Mouse (Mus musculus): ENCODE data around the gene Krtap3-3.
"Not testable (repeated sequence)": the region's sequence is repeated elsewhere in the genome, so short reads cannot be mapped to it uniquely, and the experiment has no call there.

Krtap3-3 gene

GRCm38 (mm10) chr11:99550765-99551164 lies at the start of gene Krtap3-3:
Gene Krtap3-3, minus strand, starts transcription at chr11:99550865.
- DNase-seq (ENCODE audit: low spot score): no peak

GRCm38 (mm10) chr11:99597742-99598141 lies 47.1 kb upstream of the Krtap3-3 start, which contains the start of gene Krtap9-3:
Gene Krtap9-3, minus strand, starts transcription at chr11:99598105.
- not testable (repeated sequence) for DNase-seq (ENCODE audit: low spot score)

DNA sequence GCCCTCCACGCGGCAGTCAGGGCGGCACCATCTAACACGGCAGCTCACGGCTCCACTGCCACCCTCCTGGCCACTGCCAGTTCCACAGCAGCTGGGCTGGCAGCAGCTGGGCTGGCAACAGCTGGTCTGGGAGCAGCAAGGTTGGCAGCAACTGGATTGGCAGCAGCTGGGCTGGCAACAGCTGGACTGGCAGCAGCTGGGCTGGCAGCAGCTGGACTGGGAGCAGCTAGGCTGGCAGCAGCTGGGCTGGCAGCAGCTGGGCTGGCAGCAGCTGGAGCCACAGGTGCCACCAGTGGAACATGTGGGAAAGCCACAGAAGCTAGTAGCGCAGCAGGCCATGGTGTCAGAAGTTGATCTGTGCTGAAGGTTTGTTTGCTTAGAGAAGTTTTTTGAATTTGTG lies 40.3 kb upstream of the Krtap3-3 start, which contains the start of gene Krtap1-3:
Gene Krtap1-3 (minus strand): TSS at position 359 of the 400 bp plus-strand sequence.
- DNase-seq (ENCODE audit: low spot score): no peak

DNA sequence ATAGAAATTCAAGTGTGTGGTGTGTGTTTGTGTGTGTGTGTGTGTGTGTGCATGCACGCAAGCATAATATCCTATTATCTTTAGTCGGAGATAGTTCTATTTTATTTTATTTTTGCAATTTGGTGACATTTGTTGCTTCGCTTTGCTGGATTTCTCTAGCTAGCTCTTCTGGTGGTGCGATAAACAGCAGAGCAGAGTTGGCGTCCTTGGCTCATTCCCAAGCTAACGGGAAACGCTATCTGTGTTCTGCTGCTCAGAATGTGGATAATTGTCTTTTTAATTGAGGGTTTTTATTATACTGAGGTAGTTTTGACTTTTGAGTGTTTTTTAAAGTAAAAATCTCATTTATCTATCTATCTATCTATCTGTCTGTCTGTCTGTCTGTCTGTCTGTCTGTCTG lies 34.4 kb upstream of the Krtap3-3 start:
- no peak for DNase-seq (ENCODE audit: low spot score)

DNA sequence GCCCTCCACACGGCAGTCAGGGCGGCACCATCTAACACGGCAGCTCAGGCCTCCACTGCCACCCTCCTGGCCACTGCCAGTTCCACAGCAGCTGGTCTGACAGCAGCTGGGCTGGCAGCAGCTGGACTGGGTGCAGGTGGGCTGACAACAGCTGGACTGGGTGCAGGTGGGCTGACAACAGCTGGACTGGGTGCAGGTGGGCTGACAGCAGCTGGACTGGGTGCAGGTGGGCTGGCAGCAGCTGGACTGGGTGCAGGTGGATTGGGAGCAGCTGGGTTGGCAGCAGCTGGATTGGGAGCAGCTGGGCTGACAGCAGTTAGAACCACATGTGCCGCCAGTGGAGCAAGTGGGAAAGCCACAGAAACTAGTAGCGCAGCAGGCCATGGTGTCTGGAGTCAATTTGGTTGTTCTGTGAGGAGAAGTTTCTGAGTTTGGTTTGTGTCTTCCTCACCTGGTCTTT lies 32.6 kb upstream of the Krtap3-3 start, which contains the start of gene Krtap1-4:
Gene Krtap1-4 (minus strand): TSS at position 410 of the 460 bp plus-strand sequence.
- DNase-seq (ENCODE audit: low spot score): no peak

- no peak for DNase-seq (ENCODE audit: low spot score)
Measured at GRCm38 (mm10) chr11:99581564-99581963, 30.9 kb upstream of the Krtap3-3 start.

GRCm38 (mm10) chr11:99581051-99581450 lies 30.4 kb upstream of the Krtap3-3 start:
- DNase-seq (ENCODE audit: low spot score): no peak

DNA sequence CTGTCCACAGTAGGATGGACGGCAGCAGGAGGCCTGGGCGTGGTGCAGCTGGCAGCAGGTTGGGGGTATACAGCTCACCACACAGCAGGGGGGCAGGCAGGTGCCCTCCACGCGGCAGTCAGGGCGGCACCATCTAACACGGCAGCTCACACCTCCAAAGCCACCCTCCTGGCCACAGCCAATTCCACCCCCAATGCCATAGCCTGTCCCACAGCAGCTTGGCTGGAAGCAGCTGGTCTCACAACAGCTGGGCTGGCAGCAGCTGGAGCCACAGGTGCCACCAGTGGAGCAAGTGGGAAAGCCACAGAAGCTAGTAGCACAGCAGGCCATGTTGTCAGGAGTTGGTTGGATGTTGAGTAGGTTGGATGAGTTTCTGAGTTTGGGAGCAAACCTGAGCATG lies 30.0 kb upstream of the Krtap3-3 start, which contains the start of gene Krtap1-5:
Gene Krtap1-5 (minus strand): TSS at position 381 of the 400 bp plus-strand sequence.
- no peak for DNase-seq (ENCODE audit: low spot score)

DNA sequence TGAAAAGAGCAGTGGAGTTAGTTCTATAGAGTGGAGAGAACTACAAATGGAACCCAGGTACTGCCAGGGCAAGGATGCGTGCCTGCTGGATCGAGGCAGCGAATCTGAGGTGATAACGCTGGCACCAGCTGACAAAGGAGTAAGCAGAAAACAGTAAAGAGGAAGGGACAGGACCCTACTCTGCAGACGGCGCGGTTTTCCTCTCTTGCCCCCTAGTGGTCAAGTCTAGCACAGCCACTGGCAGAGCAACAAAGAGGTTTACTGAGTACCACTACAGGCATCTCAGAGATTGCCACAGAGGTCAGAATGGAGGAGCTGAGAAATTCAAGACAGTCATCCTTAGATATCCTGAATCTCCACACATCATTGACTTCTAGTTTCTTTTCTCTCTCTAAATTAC lies 23.4 kb upstream of the Krtap3-3 start:
- DNase-seq (ENCODE audit: low spot score): peak; percentile 89

DNA sequence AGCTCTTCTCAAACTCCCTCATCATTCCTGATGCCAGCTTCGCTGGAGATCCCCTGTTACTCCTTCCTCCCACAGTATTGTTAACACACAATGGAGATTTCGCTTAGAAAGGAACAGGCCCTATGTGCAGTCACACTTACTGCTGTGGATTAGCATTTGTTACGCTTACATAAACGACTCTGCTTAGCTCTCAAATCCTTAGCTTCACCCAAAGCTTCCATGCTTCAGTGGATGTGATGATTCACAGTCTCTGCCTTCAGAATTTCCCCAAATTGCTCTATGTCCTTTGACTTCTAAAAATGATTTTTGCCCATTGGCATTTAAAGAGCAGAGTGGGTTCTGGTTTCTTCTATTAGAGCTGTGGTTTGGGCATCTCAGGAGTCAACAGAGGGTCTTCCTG lies 22.5 kb upstream of the Krtap3-3 start:
- DNase-seq (ENCODE audit: low spot score): no peak

DNA sequence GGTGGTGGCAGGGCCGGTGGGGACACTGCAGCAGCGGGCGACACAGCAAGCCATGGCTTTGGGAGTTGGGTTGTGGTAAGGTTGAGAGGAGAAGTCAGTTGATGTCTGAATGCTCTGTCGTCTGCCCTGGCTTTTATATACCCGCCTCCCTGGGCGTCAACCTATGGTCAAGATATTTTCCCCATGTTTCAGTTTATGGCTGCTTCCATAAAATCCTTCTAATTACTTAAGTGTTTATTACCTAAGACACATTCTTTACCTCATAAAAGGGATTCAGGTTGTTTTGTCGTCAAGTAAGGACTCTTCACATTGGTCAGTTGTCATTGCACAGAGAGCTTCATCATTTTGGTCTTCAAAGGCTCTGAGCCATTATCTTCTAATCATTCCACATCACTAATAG lies 15.9 kb upstream of the Krtap3-3 start, which contains the start of gene Krtap3-1:
Gene Krtap3-1 (minus strand): TSS at position 101 of the 400 bp plus-strand sequence.
- no peak for DNase-seq (ENCODE audit: low spot score)

GRCm38 (mm10) chr11:99562580-99562979 lies 11.9 kb upstream of the Krtap3-3 start:
- DNase-seq (ENCODE audit: low spot score): no peak

DNA sequence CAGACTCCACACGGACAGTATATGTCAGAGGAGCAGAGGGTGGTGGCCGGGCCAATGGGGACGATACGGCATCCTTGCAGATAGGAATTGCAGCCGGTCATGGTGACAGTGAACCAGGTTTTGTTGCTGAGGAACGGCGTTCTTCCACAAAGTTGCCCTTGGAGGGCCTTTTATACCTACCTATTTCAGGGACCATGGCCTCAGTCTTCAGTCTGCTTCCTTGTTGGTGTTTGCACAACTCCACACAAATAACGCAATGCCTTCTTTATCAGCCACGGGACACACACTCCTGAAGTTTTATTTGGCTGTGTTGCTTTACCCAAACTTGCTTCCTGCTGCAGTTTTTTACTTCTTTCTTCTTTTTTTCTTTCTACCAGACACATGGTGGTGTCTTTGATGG lies 8.7 kb upstream of the Krtap3-3 start, which contains the start of gene Gm11939:
Gene Gm11939 (minus strand): TSS at position 101 of the 400 bp plus-strand sequence.
- no peak for DNase-seq (ENCODE audit: low spot score)

- no peak for DNase-seq (ENCODE audit: low spot score)
Measured at GRCm38 (mm10) chr11:99557976-99558745, 7.5 kb upstream of the Krtap3-3 start.

- DNase-seq (ENCODE audit: low spot score): no peak
Measured at GRCm38 (mm10) chr11:99556753-99557152, 6.1 kb upstream of the Krtap3-3 start, which contains the start of gene Krtap3-2. Gene Krtap3-2, minus strand, starts transcription at chr11:99556853.

GRCm38 (mm10) chr11:99556195-99556594 lies 5.5 kb upstream of the Krtap3-3 start:
- DNase-seq (ENCODE audit: low spot score): no peak

- no peak for DNase-seq (ENCODE audit: low spot score)
Measured at GRCm38 (mm10) chr11:99547892-99548291, 2.8 kb downstream of the Krtap3-3 start.

DNA sequence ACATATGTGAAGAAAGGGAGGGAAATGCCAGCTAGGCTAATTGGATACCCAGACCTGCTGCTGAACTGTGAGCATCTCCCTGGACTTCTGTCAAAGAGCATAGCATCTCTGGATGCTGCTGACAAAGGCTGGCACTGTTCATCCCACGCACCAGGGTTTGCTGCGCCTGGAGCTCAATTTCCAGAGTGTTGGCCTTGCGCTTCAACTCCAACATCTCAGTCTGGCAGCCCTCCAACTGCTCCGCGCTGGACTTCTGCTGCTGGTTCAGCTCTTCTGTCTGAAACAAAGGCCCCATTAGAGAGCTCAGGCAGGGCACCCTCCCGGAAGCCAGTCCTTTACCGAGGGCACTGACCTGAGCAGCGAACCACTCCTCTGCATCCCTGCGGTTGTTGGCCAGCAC lies 10.9 kb downstream of the Krtap3-3 start:
- DNase-seq (ENCODE audit: low spot score): peak; percentile 33

DNA sequence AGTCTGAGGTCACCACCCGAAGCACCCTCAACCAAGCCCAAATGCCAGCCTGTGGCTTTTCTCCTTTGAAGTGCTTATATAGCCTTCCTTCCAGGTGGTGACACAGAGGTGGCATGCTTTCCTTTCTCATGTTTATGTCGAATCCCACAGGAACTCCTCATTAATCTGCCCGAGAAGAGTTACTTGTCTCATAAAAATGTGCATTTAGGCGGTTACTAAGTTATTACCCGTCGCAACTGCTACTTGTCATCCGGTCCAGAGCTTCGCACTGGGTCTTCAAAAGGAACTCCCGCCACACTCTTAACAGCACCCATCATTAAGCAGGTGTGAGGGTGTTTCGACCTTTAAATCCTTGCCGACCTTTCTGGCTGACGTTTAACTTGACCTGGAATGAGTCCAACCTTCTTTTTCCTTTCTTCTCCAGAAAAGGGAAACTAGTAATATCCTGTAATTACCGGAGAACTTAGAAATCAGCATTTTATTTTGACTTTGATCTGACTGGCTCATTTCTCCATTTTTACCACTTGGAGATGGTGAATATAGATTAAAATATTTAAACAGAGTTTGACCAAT lies 29.3 kb downstream of the Krtap3-3 start, which contains the start of gene Krt39:
Gene Krt39 (minus strand): TSS at position 51 of the 573 bp plus-strand sequence.
- DNase-seq (ENCODE audit: low spot score): no peak

GRCm38 (mm10) chr11:99514098-99514497 lies 36.6 kb downstream of the Krtap3-3 start:
- no peak for DNase-seq (ENCODE audit: low spot score)

All from retina, embryonic 14.5 days (tissue).